Mouse (Mus musculus): ENCODE measurements at regions not wholly inside any gene's neighbourhood (a gene's known extent, or its start where the extent isn't known, plus 50 kb on each side); places are given as distances from the start of the nearest gene placed in this dataset.

DNA sequence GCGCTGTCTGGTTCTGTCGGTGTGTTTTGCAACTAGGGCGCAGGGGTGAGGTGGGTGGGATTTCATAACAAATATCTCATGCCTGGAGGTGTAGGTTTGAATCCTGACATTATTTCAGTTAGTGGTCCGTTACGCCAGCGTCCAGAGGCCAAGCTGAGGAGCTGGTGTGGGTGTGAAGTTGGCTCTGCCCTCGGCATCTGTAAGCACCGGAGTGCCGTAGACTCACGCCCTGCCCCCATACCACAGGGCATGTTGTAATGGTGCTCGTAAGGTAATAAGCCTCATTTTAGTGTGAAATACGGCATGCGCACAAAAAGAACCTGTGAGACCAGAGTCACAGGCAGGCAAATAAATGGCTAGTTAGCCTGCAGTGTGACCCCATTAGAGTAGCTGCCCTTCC lies 168.1 kb upstream of the Id2 start:
- no peak for TF ChIP-seq POLR2A (IDR thresholded peaks at IDR 0.05; ENCODE audit: insufficient read depth, low read depth, low read length)
- no peak overlapping the region for H3K9ac ChIP-seq (ENCODE audit: low read depth, low read length)
- no peaks in the 10 kb centered on the region; the same call in 1 of the 2 replicates for H3K4me1 ChIP-seq (ENCODE audit: control insufficient read depth, insufficient read depth, low read length)
- intact Hi-C loops (cut with DNase I), result no loop called here
- no peak for DNase-seq
- WGBS, result 93% methylated on average over 13 of the region's 13 CpGs
- H3K27me3 ChIP-seq (ENCODE audit: control insufficient read depth, insufficient read depth, low read length), result no peaks in the 10 kb centered on the region
- H3K79me2 ChIP-seq (replicated peaks; ENCODE audit: control insufficient read depth, insufficient read depth, low read length), result no peaks in the 10 kb centered on the region
- H3K36me3 ChIP-seq (ENCODE audit: control insufficient read depth, insufficient read depth, low read length), result no peaks in the 10 kb centered on the region
- no peak overlapping the region for H3K27ac ChIP-seq
- H3K4me3 ChIP-seq, result no peak overlapping the region

DNA sequence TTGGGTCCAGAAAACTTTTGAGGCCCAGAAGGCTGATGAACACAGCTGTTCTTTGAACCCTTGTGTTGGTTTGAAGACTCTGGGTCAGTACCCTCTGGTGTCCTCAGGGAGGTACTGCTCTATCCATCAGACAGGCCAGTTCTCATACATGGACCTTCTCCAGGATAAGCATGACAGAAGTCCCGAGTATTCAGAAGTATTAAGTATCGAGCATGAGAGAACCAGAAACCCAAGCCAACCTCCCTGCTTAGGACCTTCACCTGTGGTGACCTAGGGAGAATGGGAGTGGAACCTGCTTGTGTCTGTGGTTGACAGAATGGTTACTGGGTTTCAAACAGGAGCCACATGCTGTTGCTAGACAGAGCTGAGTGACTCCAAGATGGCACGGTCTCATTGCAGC lies 167.5 kb upstream of the Id2 start:
- no peaks in the 10 kb centered on the region for H3K27me3 ChIP-seq (ENCODE audit: control insufficient read depth, insufficient read depth, low read length)
- TF ChIP-seq CTCF (IDR thresholded peaks at IDR 0.05), result no peak
- no peak for TF ChIP-seq EP300 (IDR thresholded peaks at IDR 0.05; ENCODE audit: insufficient read depth, low read depth, low read length)
- TF ChIP-seq POLR2A (IDR thresholded peaks at IDR 0.05; ENCODE audit: insufficient read depth, low read depth, low read length), result no peak
- WGBS, result 86% methylated on average over 3 of the region's 3 CpGs
- H3K79me2 ChIP-seq (replicated peaks; ENCODE audit: control insufficient read depth, insufficient read depth, low read length), result no peaks in the 10 kb centered on the region
- no peak for DNase-seq
- H3K4me3 ChIP-seq, result no peak overlapping the region
- no peak overlapping the region for H3K27ac ChIP-seq
- intact Hi-C loops (cut with DNase I), result no loop called here
- H3K4me1 ChIP-seq (ENCODE audit: control insufficient read depth, insufficient read depth, low read length), result no peaks in the 10 kb centered on the region; the same call in 1 of the 2 replicates
- no peaks in the 10 kb centered on the region for H3K36me3 ChIP-seq (ENCODE audit: control insufficient read depth, insufficient read depth, low read length)
- no peak overlapping the region for H3K9ac ChIP-seq (ENCODE audit: low read depth, low read length)

- Histone ChIP-seq H3K79me2 (replicated peaks; ENCODE audit: control insufficient read depth, insufficient read depth, low read length) (no peaks in the 10 kb centered on the region), H3K4me1 (ENCODE audit: control insufficient read depth, insufficient read depth, low read length) (no peaks in the 10 kb centered on the region; the same call in 1 of the 2 replicates), H3K9ac (ENCODE audit: low read depth, low read length) (no peak overlapping the region), H3K36me3 (ENCODE audit: control insufficient read depth, insufficient read depth, low read length) (no peaks in the 10 kb centered on the region), H3K27ac (no peak overlapping the region), H3K27me3 (ENCODE audit: control insufficient read depth, insufficient read depth, low read length) (no peaks in the 10 kb centered on the region), H3K4me3 (no peak overlapping the region)
- WGBS, result 81% methylated on average over 3 of the region's 3 CpGs
- DNase-seq, result no peak
- intact Hi-C loops (cut with DNase I), result no loop called here
- no peak for TF ChIP-seq EP300 (IDR thresholded peaks at IDR 0.05; ENCODE audit: insufficient read depth, low read depth, low read length)
- TF ChIP-seq CTCF (IDR thresholded peaks at IDR 0.05), result no peak
- TF ChIP-seq POLR2A (IDR thresholded peaks at IDR 0.05; ENCODE audit: insufficient read depth, low read depth, low read length), result no peak
These were observed 165.5 kb upstream of the Id2 start for GRCm38 (mm10) chr12:25262461-25262860.

- H3K9ac ChIP-seq (ENCODE audit: low read depth, low read length), result no peak overlapping the region
- DNase-seq, result no peak
- 91% methylated on average over 2 of the region's 2 CpGs for WGBS
- H3K4me1 ChIP-seq (ENCODE audit: control insufficient read depth, insufficient read depth, low read length), result no peaks in the 10 kb centered on the region
- TF ChIP-seq CTCF (IDR thresholded peaks at IDR 0.05) (no peak), POLR2A (IDR thresholded peaks at IDR 0.05; ENCODE audit: insufficient read depth, low read depth, low read length) (no peak), EP300 (IDR thresholded peaks at IDR 0.05; ENCODE audit: insufficient read depth, low read depth, low read length) (no peak)
- intact Hi-C loops (cut with DNase I), result no loop called here
- no peaks in the 10 kb centered on the region for H3K36me3 ChIP-seq (ENCODE audit: control insufficient read depth, insufficient read depth, low read length)
- H3K79me2 ChIP-seq (replicated peaks; ENCODE audit: control insufficient read depth, insufficient read depth, low read length), result no peaks in the 10 kb centered on the region
- H3K4me3 ChIP-seq, result no peak overlapping the region
- H3K27me3 ChIP-seq (ENCODE audit: control insufficient read depth, insufficient read depth, low read length), result no peaks in the 10 kb centered on the region
- H3K27ac ChIP-seq, result no peak overlapping the region
These were observed 162.2 kb upstream of the Id2 start for GRCm38 (mm10) chr12:25259123-25259522.

DNA sequence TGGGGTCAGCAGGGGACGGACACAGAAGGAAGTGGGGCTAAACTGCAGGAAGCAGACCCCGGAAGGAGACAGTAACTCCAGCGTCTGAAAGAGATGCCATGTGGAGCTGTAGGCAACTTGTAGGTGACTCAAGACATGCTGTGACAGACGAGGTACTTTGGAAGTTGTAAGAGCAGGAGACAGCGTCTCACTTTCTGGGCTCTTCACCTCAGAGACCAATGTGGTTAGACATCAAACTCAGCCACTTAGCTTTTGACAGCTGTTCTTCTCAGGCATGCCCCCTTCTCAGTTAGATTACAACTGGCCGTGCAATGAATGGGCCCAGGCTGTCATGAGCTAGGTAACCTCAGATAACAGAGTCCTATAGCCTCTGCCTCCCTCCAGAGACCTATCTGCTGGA lies 159.3 kb upstream of the Id2 start:
- Histone ChIP-seq H3K36me3 (ENCODE audit: control insufficient read depth, insufficient read depth, low read length) (no peaks in the 10 kb centered on the region), H3K27me3 (ENCODE audit: control insufficient read depth, insufficient read depth, low read length) (no peaks in the 10 kb centered on the region), H3K79me2 (replicated peaks; ENCODE audit: control insufficient read depth, insufficient read depth, low read length) (no peaks in the 10 kb centered on the region), H3K4me3 (no peak overlapping the region), H3K4me1 (ENCODE audit: control insufficient read depth, insufficient read depth, low read length) (no peaks in the 10 kb centered on the region), H3K27ac (no peak overlapping the region), H3K9ac (ENCODE audit: low read depth, low read length) (no peak overlapping the region)
- no peak for DNase-seq
- intact Hi-C loops (cut with DNase I), result no loop called here
- TF ChIP-seq CTCF (IDR thresholded peaks at IDR 0.05), result no peak
- no peak for TF ChIP-seq EP300 (IDR thresholded peaks at IDR 0.05; ENCODE audit: insufficient read depth, low read depth, low read length)
- WGBS, result 44% methylated on average over 6 of the region's 6 CpGs

- H3K4me1 ChIP-seq (ENCODE audit: control insufficient read depth, insufficient read depth, low read length), result no peaks in the 10 kb centered on the region
- no peak overlapping the region for H3K27ac ChIP-seq
- WGBS, result 63% methylated on average over 6 of the region's 6 CpGs
- intact Hi-C loops (cut with DNase I), result no loop called here
- H3K9ac ChIP-seq (ENCODE audit: low read depth, low read length), result no peak overlapping the region
- no peaks in the 10 kb centered on the region for H3K79me2 ChIP-seq (replicated peaks; ENCODE audit: control insufficient read depth, insufficient read depth, low read length)
- H3K4me3 ChIP-seq, result no peak overlapping the region
- TF ChIP-seq CTCF (IDR thresholded peaks at IDR 0.05), result no peak
- no peak for TF ChIP-seq POLR2A (IDR thresholded peaks at IDR 0.05; ENCODE audit: insufficient read depth, low read depth, low read length)
- no peak for TF ChIP-seq EP300 (IDR thresholded peaks at IDR 0.05; ENCODE audit: insufficient read depth, low read depth, low read length)
- H3K36me3 ChIP-seq (ENCODE audit: control insufficient read depth, insufficient read depth, low read length), result no peaks in the 10 kb centered on the region
- no peaks in the 10 kb centered on the region for H3K27me3 ChIP-seq (ENCODE audit: control insufficient read depth, insufficient read depth, low read length)
- DNase-seq, result no peak
These were observed 157.8 kb upstream of the Id2 start for GRCm38 (mm10) chr12:25254716-25255115.
